Mouse (Mus musculus): ENCODE measurements around the gene Rabep1. TPM values are rescaled to one million over a fixed set of nuclear protein-coding genes. Genes with fewer than 3 reads are reported as not detected.

Gene Rabep1
- polyA plus RNA-seq, 1 experiment from 2014 or later, result 37.5 TPM

DNA sequence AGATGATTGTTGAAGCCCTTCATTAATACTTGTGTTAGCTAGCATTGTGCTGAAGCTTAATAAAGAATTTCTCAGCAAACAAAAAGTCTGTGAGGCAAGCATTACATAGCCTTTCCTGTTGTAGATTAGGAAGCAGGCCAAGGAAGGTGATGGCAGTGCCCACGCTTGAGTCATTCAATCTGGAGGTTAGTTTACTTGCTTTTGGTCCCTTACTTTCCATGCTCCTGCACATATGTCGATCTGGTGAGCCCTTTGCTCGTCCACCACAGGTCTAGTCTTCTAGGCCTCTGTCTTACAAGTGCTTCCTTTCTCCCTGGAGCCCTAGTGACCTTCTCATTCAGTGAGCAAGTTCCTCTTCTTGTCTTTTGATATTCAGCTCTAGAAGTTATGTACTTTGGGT is 62.1 kb downstream of the Rabep1 start:
- peaks cover 13% of the 10 kb centered on the region; the same call in 1 of the 2 replicates for H3K36me3 ChIP-seq (ENCODE audit: insufficient read depth, low read length)
- no peak for DNase-seq (ENCODE audit: low spot score)
- no peak overlapping the region for H3K4me2 ChIP-seq (ENCODE audit: low read length)
- H3K27ac ChIP-seq, result no peak overlapping the region
- ATAC-seq (replicated peaks; ENCODE audit: low FRiP score, low read depth), result no peak
- no peak overlapping the region for H3K9ac ChIP-seq (ENCODE audit: low read depth, low read length)
- no peak overlapping the region for H3K4me3 ChIP-seq (replicated peaks; ENCODE audit: low read depth, low read length)
- H3K9me3 ChIP-seq (replicated peaks; ENCODE audit: low read length), result no peaks in the 10 kb centered on the region
- TF ChIP-seq CTCF (IDR thresholded peaks at IDR 0.05; ENCODE audit: low read depth), result no peak
- H3K27me3 ChIP-seq (ENCODE audit: insufficient read depth, low read length), result no peaks in the 10 kb centered on the region
- WGBS, result 87% methylated on average over 3 of the region's 3 CpGs
- H3K4me1 ChIP-seq (replicated peaks; ENCODE audit: insufficient read depth, low read length), result no peaks in the 10 kb centered on the region

DNA sequence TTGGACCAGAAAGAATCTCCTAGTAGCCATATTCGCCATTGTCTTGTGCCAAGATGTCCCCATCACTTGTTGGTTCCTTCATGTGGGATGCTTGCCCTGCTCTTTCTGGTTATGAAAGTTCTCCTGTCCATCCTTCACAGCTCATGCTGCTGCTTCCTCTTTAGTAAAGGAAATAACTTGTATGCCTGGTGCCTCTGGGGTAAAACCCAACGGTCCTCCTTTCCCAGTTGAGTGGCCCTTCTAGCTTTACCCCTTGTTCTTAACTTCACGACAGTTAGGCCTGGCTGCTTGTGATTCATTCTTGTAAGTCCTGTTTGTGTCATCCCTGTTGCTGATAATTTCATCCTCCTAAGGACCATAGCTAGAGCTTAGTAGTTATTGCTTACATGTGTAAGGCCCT is 66.7 kb downstream of the Rabep1 start:
- no peak for TF ChIP-seq CTCF (IDR thresholded peaks at IDR 0.05; ENCODE audit: low read depth)
- no peak overlapping the region for H3K4me2 ChIP-seq (ENCODE audit: low read length)
- peaks cover 20% of the 10 kb centered on the region; the same call in 1 of the 2 replicates for H3K36me3 ChIP-seq (ENCODE audit: insufficient read depth, low read length)
- H3K4me1 ChIP-seq (replicated peaks; ENCODE audit: insufficient read depth, low read length), result no peaks in the 10 kb centered on the region
- DNase-seq (ENCODE audit: low spot score) (no peak), ATAC-seq (replicated peaks; ENCODE audit: low FRiP score, low read depth) (no peak)
- H3K27ac ChIP-seq, result no peak overlapping the region
- no peak overlapping the region for H3K9ac ChIP-seq (ENCODE audit: low read depth, low read length)
- whole genome bisulfite sequencing, result 94% methylated on average over 3 of the region's 3 CpGs
- no peak overlapping the region for H3K4me3 ChIP-seq (replicated peaks; ENCODE audit: low read depth, low read length)
- H3K9me3 ChIP-seq (replicated peaks; ENCODE audit: low read length), result no peaks in the 10 kb centered on the region
- H3K27me3 ChIP-seq (ENCODE audit: insufficient read depth, low read length), result no peaks in the 10 kb centered on the region

DNA sequence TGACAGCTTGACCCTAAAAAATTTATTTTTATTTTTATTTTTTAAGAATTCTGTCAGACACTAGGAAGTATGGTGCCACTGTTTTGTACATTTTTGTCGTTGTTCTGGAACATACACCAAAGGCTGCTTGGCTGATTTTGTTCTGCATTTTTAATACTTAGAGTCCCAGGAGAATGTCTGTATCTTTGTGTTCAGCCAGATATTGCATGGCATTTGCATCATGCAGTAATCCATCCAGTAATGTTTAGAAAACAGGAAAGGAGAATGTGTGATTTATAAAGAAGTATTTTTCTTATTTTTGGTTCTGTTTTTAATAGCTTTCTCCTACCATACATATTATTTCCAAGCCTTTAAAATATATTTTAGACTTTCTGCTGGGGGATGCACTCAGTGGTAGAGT is 67.3 kb downstream of the Rabep1 start:
- TF ChIP-seq CTCF (IDR thresholded peaks at IDR 0.05; ENCODE audit: low read depth), result no peak
- Histone ChIP-seq H3K36me3 (ENCODE audit: insufficient read depth, low read length) (peaks cover 20% of the 10 kb centered on the region; the same call in 1 of the 2 replicates), H3K27me3 (ENCODE audit: insufficient read depth, low read length) (no peaks in the 10 kb centered on the region), H3K4me3 (replicated peaks; ENCODE audit: low read depth, low read length) (no peak overlapping the region), H3K9ac (ENCODE audit: low read depth, low read length) (no peak overlapping the region), H3K4me1 (replicated peaks; ENCODE audit: insufficient read depth, low read length) (no peaks in the 10 kb centered on the region), H3K9me3 (replicated peaks; ENCODE audit: low read length) (no peaks in the 10 kb centered on the region), H3K4me2 (ENCODE audit: low read length) (no peak overlapping the region), H3K27ac (no peak overlapping the region)
- no peak for ATAC-seq (replicated peaks; ENCODE audit: low FRiP score, low read depth)
- DNase-seq (ENCODE audit: low spot score), result no peak
- WGBS, result 93% methylated on average over 1 of the region's 1 CpGs

- H3K9ac ChIP-seq (ENCODE audit: low read depth, low read length), result no peak overlapping the region
- peaks cover 21% of the 10 kb centered on the region for H3K36me3 ChIP-seq (ENCODE audit: insufficient read depth, low read length)
- DNase-seq (ENCODE audit: low spot score) (no peak), ATAC-seq (replicated peaks; ENCODE audit: low FRiP score, low read depth) (no peak)
- no peak overlapping the region for H3K4me2 ChIP-seq (ENCODE audit: low read length)
- TF ChIP-seq CTCF (IDR thresholded peaks at IDR 0.05; ENCODE audit: low read depth), result no peak
- H3K4me3 ChIP-seq (replicated peaks; ENCODE audit: low read depth, low read length), result no peak overlapping the region
- no peaks in the 10 kb centered on the region for H3K4me1 ChIP-seq (replicated peaks; ENCODE audit: insufficient read depth, low read length)
- no peaks in the 10 kb centered on the region for H3K27me3 ChIP-seq (ENCODE audit: insufficient read depth, low read length)
- WGBS, result 86% methylated on average over 2 of the region's 2 CpGs
- H3K27ac ChIP-seq, result no peak overlapping the region
- H3K9me3 ChIP-seq (replicated peaks; ENCODE audit: low read length), result no peaks in the 10 kb centered on the region
Measured at GRCm38 (mm10) chr11:70917896-70918295, 73.3 kb downstream of the Rabep1 start.

- Histone ChIP-seq H3K27me3 (ENCODE audit: insufficient read depth, low read length) (no peaks in the 10 kb centered on the region), H3K36me3 (ENCODE audit: insufficient read depth, low read length) (peaks cover 21% of the 10 kb centered on the region), H3K9ac (ENCODE audit: low read depth, low read length) (no peak overlapping the region), H3K4me2 (ENCODE audit: low read length) (no peak overlapping the region), H3K27ac (no peak overlapping the region), H3K9me3 (replicated peaks; ENCODE audit: low read length) (no peaks in the 10 kb centered on the region), H3K4me1 (replicated peaks; ENCODE audit: insufficient read depth, low read length) (no peaks in the 10 kb centered on the region), H3K4me3 (replicated peaks; ENCODE audit: low read depth, low read length) (no peak overlapping the region)
- 51% methylated on average over 4 of the region's 4 CpGs for WGBS
- TF ChIP-seq CTCF (IDR thresholded peaks at IDR 0.05; ENCODE audit: low read depth), result no peak
- DNase-seq (ENCODE audit: low spot score) (no peak), ATAC-seq (replicated peaks; ENCODE audit: low FRiP score, low read depth) (no peak)
Measured at GRCm38 (mm10) chr11:70919524-70919923, 74.9 kb downstream of the Rabep1 start.

DNA sequence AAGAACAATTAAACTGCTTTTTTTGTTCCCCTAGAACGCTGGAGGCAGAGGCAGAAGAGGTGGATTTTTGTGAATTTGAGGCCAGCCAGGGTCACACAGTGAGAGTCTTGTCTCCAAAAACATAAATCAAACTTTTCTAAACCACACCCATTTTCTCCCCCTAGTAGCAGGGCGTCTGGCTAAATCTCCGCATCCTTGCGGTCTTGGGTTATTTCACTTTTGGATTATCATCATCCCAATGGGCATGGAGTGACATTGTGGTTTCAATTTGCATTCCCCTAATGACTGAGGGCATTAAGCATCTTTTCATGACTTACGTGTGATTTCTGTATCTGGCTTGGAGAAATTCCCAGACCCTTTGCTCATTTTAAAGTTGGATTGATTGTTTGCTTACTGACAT is 86.9 kb downstream of the Rabep1 start:
- Histone ChIP-seq H3K4me1 (replicated peaks; ENCODE audit: insufficient read depth, low read length) (no peaks in the 10 kb centered on the region), H3K27me3 (ENCODE audit: insufficient read depth, low read length) (no peaks in the 10 kb centered on the region), H3K27ac (no peak overlapping the region), H3K4me3 (replicated peaks; ENCODE audit: low read depth, low read length) (no peak overlapping the region), H3K4me2 (ENCODE audit: low read length) (no peak overlapping the region), H3K9ac (ENCODE audit: low read depth, low read length) (no peak overlapping the region), H3K9me3 (replicated peaks; ENCODE audit: low read length) (no peaks in the 10 kb centered on the region), H3K36me3 (ENCODE audit: insufficient read depth, low read length) (peaks cover 35% of the 10 kb centered on the region)
- 76% methylated on average over 5 of the region's 5 CpGs for WGBS
- TF ChIP-seq CTCF (IDR thresholded peaks at IDR 0.05; ENCODE audit: low read depth), result no peak
- ATAC-seq (replicated peaks; ENCODE audit: low FRiP score, low read depth) (no peak), DNase-seq (ENCODE audit: low spot score) (no peak)

GRCm38 (mm10) chr11:70935316-70935715 is 90.7 kb downstream of the Rabep1 start:
- no peak for TF ChIP-seq CTCF (IDR thresholded peaks at IDR 0.05; ENCODE audit: low read depth)
- Histone ChIP-seq H3K4me3 (replicated peaks; ENCODE audit: low read depth, low read length) (no peak overlapping the region), H3K36me3 (ENCODE audit: insufficient read depth, low read length) (peaks cover 54% of the 10 kb centered on the region), H3K27ac (no peak overlapping the region), H3K27me3 (ENCODE audit: insufficient read depth, low read length) (no peaks in the 10 kb centered on the region), H3K9ac (ENCODE audit: low read depth, low read length) (no peak overlapping the region), H3K4me2 (ENCODE audit: low read length) (no peak overlapping the region), H3K4me1 (replicated peaks; ENCODE audit: insufficient read depth, low read length) (no peaks in the 10 kb centered on the region), H3K9me3 (replicated peaks; ENCODE audit: low read length) (no peaks in the 10 kb centered on the region)
- DNase-seq (ENCODE audit: low spot score) (no peak), ATAC-seq (replicated peaks; ENCODE audit: low FRiP score, low read depth) (no peak)
- 85% methylated on average over 7 of the region's 7 CpGs for WGBS

Measured in kidney, postnatal 0 days (tissue).